Mouse (Mus musculus) lung, adult 2 months (tissue): ENCODE results near the gene Zfp318.
A peak's percentile ranks its signal among the peaks of the same experiment; 100 is the strongest.

ENCODE experiments used
- CTCF ChIP-seq: fragments of 200-500 bp; IDR thresholded peaks from 2 replicates; pipeline ENCODE4 v1.5.1; 2011; ENCODE audit warnings: mild to moderate bottlenecking, low read length, control low read depth; ENCODE audit not compliant: insufficient read depth
- POLR2A ChIP-seq: fragments of 200-500 bp; IDR thresholded peaks from 2 replicates; pipeline ENCODE4 v1.6.1; 2011; ENCODE audit warnings: low read depth, mild to moderate bottlenecking, control low read depth, low read length, borderline replicate concordance; ENCODE audit errors: extremely low read depth

- TF ChIP-seq CTCF (peak; percentile 75), POLR2A (no peak)
Observed at GRCm38 (mm10) chr17:46393012-46393411, 9.5 kb downstream of the Zfp318 start.
